Mouse (Mus musculus): Measurements from ENCODE around the gene Poc1a.

Gene Poc1a

DNA sequence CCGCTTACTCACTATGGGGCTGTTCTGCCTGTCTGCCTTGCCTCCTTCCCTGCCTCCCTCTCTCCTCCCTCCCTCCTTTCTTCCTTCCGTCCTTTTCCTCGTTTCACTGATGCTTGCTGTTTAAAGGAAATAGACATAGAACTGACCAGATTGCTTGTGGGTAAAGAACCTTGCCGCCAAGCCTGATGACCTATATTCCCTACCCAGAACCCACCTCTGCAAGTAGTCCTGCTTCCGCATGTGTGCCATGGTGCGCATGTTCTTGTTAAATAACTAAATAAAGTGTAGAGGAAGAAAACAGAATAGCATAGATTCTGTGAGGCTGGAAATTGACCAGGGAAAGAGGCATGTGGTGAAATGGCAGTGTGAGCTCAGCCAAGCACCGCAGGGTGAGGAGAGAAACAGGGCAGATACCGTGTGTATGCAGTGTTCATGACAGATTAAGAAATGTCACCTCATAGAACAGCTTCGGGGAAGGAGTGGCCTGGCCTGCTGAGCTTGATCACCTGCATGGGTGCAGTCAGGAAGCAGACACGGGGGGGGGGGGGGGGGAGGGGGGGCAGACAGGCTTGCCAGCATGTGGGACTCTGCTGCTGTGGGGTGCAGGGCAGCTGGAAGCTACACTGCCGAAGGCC is 20.7 kb downstream of the Poc1a start:
- DNase-seq (ENCODE audit: low spot score) = no peak

DNA sequence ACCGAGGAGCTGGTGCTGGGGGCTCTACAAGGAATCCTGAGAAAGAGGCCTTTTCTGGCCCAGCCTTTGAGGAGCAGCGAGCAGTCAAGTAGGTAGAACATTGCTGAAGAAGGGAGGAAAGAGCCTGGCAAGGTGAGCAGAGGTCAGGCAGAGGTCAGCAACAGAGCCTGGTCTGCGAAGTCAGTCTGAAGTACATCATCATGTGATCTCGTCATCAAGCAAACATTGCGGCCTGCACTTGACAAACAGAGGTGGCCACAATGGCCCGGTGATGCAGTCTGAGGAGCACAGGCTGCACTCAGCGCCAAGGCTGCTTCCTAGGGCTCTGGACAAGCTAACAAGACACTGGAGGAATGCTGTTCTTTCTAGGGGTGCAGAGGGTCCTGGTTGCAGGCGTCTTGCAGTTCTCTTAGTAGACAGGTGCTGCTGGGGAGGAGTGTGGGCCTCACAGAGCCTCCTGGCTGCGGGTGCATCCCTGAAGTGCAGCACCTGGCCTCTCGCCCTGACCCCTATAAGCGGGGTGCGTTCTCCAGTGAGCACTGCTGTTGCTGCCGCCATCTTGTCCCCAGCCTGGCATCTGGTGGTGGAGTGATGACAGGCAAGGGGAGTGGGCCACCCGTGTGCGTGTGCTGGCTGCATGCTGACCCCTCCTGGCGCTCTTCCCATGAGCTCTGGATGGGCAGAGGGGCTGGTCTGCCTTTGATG is 21.7 kb downstream of the Poc1a start:
- DNase-seq (ENCODE audit: low spot score) = peak; percentile 71

- DNase-seq (ENCODE audit: low spot score) = no peak
Observed at GRCm38 (mm10) chr9:106303460-106303960, 22.6 kb downstream of the Poc1a start.

DNA sequence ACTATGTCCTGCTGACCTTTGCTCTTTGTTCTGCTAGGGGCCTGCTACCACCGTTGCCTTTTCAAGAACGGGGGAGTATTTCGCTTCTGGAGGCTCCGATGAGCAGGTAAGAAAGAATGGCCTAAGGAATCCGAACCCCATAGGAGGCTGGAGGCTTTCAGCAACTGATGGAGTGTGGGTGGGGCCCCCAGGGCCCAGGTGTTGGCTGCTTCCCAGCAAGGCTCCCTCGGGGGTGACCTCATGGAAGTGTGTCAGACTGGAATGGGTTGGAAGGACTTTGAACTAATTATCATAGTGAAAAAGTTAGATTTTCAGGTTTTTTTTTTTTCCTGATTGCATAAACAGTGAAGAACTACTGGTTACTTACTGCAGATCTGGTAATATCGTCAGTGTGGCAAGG is 24.4 kb downstream of the Poc1a start:
- DNase-seq (ENCODE audit: low spot score) = peak; percentile 42

DNA sequence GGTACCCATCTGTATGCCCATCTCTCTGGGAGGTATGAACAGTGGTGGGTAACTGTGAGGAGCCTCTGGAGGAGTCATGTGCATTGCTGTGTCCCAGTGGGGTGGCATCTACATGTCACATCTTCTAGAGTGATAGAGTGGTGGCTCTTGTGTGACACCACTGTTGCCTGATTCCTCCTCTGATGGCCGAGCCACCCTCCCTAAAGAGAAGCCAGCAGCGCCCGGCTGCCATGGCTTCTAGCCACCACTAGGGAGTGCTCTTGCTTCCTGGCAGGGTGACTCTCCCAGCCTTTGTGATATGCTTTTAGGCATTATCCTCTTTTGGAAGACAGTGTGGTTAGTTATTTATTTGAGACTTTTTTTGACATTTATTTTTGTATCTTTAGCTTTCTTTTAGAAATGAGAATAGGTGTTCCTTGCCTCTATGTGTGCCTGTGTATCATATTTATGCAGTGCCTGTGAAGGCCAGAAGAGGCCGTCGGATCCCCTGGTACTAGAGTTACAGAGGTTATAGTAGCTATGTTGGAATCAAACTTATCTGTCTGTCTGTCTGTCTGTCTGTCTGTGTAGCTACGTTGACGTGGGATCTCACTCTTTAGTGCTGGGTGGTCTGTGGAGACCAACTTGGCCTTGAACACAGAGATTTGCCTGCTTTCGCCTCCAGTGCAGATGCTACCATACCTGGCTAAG is 25.9 kb downstream of the Poc1a start:
- DNase-seq (ENCODE audit: low spot score) = peak; percentile 80

GRCm38 (mm10) chr9:106308151-106308550 is 27.3 kb downstream of the Poc1a start:
- no peak for DNase-seq (ENCODE audit: low spot score)

GRCm38 (mm10) chr9:106308555-106308954 is 27.7 kb downstream of the Poc1a start:
- DNase-seq (ENCODE audit: low spot score) = no peak

DNA sequence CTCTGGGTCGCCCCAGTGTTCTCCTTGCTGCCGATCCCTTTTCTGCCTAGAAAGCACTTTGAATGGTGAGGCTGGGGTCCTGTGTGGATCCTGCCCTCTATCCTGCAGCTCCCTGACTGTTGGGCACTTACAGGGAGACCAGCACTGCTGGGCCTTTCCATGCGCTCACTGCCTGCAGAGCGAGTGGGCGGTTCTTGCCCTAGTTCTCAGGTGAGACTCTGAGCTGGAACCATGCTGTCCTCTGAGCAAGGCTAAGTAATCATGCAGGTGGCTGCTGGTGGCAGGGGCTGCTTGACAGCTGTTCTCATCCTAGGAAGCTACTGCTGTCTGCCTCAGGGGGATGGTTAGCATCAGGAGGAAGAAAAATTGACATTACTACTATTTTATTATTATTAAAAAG is 28.1 kb downstream of the Poc1a start:
- DNase-seq (ENCODE audit: low spot score) = no peak

DNA sequence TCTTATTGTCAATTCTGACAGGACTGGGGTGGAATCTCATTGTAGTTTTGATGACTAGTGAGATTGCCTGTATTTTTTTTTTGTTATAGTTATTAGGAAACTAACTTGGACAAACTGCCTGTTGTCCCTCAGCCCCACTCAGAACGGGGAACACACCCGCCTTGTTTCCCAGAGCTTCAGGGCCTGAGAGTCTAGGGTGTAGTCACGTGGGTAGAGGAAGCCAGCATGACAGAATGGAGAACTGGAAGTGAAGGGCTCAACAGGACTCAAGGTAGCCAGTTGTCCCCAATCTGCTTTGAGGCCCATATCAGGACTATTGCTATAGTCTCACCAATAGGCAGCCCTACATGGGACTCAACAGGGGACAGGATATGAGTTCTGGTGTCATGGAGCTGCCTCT is 29.0 kb downstream of the Poc1a start:
- DNase-seq (ENCODE audit: low spot score) = no peak

GRCm38 (mm10) chr9:106311625-106312191 is 30.8 kb downstream of the Poc1a start:
- DNase-seq (ENCODE audit: low spot score) = no peak

DNA sequence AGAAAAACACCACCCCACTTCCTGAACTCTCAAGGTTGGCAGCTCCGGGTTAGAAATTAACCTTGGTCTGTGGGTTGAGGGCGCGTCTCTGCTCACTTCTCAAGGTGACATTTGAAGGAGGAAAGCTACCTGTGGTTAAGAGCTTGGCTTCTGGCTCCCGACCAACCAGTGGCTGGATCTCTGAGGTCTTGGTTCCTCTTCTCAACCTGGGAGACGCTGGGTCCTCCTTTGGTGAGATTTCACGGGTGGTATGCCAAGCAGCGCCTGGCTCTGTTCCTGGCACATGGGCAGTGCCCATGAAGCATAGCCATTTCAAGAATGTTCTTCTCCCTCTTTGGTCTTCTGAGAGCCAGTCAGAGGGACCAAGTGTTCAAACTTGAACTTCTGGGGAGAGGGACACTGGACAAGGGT is 32.1 kb downstream of the Poc1a start:
- peak; percentile 88 for DNase-seq (ENCODE audit: low spot score)

- no peak for DNase-seq (ENCODE audit: low spot score)
Observed at GRCm38 (mm10) chr9:106314196-106314595, 33.3 kb downstream of the Poc1a start.

DNA sequence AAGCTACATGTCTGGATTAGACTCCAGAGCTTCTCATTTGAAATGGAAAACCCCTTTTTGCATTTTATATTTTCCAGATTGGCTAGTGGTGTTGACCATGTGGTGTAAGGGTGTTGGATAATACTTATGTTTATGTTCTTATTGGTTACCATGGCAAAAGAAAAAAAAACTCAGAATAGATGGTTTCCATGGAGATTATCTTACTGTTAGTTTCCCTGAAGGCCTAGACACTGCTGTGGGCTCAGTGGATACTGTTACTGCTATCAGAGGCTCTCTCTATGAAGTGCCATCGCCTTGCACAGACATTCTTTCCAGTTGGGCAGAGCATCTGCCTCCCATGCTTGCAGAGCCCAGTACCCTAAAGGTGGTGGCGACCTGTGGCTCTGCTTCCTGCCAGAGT is 37.2 kb downstream of the Poc1a start:
- no peak for DNase-seq (ENCODE audit: low spot score)

GRCm38 (mm10) chr9:106319095-106319494 is 38.2 kb downstream of the Poc1a start:
- no peak for DNase-seq (ENCODE audit: low spot score)

DNA sequence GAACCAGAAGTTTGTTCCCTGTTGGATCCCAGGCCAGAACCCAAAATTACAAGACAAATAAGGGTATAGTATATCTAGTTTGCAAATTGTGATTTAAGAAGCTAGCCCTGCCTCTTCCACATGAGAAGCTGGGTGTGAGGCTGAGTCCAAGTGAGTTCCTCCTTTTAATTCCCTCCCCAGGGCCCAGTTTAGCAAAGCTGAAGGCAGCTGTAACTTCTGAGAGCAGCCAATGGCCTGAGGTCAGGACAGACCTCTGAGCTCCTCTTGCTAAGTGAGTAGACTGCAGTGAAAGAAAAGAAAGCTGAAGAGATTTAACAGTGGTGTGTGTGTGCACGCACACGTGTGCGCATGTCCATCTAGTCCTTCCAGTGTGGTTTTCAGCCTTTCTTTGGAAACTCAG is 41.6 kb downstream of the Poc1a start:
- no peak for DNase-seq (ENCODE audit: low spot score)

GRCm38 (mm10) chr9:106326241-106326640 is 45.4 kb downstream of the Poc1a start:
- DNase-seq (ENCODE audit: low spot score) = peak; percentile 87

GRCm38 (mm10) chr9:106327125-106327809 is 46.4 kb downstream of the Poc1a start:
- DNase-seq (ENCODE audit: low spot score) = no peak

- DNase-seq (ENCODE audit: low spot score) = peak; percentile 88
Observed at GRCm38 (mm10) chr9:106328068-106328610, 47.3 kb downstream of the Poc1a start.

- DNase-seq (ENCODE audit: low spot score) = no peak
Observed at GRCm38 (mm10) chr9:106328772-106329511, 48.1 kb downstream of the Poc1a start.

DNA sequence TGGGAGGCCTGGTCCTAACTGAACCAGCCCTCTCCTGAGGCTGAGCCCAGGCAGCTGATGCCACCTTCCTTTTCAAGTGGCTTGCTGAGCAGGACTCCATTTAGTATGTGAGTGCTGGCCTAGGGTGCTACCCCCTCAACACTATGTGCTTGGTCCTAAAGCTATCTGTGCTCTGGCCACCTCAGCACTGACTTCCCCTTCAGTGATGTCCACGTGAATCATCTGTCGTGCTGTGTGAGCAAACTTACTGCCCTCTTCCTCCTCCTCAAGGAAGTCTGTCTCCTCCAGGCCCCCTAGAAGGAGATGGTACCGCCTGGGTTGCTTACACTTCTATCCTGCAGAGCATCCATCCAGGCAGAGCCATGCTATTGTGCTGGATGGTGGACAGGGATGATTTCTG is 51.9 kb downstream of the Poc1a start:
- no peak for DNase-seq (ENCODE audit: low spot score)

- no peak for DNase-seq (ENCODE audit: low spot score)
Observed at GRCm38 (mm10) chr9:106337620-106338019, 56.8 kb downstream of the Poc1a start.

Data from lung, postnatal 25 days (tissue).